Mouse (Mus musculus): Measurements from ENCODE around the gene Arpc2.

Gene Arpc2

DNA sequence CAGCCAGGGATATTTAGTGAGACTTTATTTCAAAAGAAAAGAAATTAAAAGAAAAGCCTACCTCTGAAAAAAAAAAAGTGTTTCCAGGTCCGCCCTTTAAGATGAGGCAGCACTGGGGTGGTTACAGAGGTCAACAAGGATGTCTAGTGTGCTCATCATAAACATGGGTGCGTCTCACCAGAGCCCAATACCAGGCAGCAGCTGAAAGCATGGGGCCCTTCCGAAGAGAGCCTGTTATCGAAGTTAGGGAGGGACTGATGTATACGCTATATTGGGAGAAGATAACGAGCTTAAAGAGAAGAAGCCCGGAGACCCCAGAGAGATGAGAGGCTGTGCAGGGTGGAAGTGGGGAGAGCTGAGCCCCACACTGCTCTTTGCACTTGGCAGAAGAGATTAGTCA, 3.3 kb downstream of the Arpc2 start:
- peak; percentile 38 for DNase-seq (ENCODE audit: extremely low read depth, low read depth)

GRCm38 (mm10) chr1:74239618-74240017, 3.7 kb downstream of the Arpc2 start:
- no peak for DNase-seq (ENCODE audit: extremely low read depth, low read depth)

GRCm38 (mm10) chr1:74240311-74240710, 4.4 kb downstream of the Arpc2 start:
- no peak for DNase-seq (ENCODE audit: extremely low read depth, low read depth)

DNA sequence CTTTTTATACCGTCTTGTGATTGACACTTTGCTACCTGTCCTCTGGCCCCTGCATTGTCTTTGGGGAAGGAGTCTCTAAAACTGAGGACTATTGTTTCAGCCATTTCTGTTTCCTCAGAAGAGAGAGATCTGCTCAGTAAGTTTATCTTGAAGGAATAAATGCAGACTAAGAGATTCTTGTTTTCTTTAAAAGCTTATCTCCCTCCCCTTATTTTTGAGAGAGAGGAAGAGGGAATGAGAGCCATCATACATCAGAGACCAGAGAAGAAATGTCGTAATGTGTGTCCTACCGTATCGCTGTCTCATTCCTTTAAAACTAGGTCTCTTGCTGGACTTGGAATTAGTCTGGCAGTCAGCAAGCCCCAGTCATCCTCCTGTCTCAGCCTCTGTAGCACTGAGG, 4.9 kb downstream of the Arpc2 start:
- DNase-seq (ENCODE audit: extremely low read depth, low read depth): peak; percentile 26

DNA sequence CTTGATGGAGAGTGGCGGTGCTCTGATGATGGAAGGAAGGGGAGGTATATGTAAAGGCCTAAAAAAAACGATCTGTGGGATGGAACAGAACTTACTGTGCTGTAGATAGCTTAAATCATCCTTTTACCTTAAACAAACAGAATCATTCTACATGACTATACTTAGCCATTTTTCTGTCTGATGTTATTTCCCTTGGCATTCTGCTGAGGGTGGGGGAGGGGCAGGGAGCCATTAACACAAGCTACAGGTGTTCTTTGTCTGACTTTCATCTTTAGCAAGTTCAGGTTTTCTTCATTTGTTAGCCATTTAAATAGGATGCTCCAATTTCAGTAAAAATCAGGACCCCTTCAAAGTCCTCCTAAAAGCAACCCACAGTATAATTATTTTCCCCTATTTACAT, 9.6 kb downstream of the Arpc2 start:
- DNase-seq (ENCODE audit: extremely low read depth, low read depth): no peak

GRCm38 (mm10) chr1:74248799-74249198, 12.9 kb downstream of the Arpc2 start:
- peak; percentile 81 for DNase-seq (ENCODE audit: extremely low read depth, low read depth)

GRCm38 (mm10) chr1:74249331-74249980, 13.6 kb downstream of the Arpc2 start:
- no peak for DNase-seq (ENCODE audit: extremely low read depth, low read depth)

GRCm38 (mm10) chr1:74250096-74250495, 14.2 kb downstream of the Arpc2 start:
- no peak for DNase-seq (ENCODE audit: extremely low read depth, low read depth)

DNA sequence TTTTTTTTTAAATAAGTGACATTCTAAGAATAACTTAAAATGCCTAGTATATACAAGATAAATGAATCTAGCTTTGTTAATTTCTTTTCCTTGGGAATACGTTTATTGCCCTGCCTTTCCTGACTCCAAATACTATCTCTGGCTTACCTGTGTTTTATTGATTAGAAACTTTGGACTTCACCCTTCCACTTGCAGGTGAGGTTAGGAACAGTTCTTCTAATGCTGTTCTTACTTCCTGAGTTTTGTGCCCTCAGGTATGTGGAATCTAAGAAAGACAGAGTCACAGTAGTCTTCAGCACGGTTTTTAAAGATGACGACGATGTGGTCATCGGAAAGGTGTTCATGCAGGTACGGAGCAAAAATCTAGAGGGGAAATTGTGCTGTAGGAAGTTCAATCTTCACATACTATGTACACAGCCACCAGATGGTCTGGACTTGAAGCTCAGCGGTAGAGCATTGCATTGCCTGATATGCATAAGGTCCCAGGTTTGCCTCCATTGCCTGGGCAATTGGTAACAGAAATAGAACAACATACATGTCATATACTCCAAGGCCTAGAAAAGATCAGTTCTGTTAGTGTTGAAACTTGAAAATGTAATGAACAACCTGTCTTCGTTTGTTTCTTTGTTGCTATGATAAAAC, 19.9 kb downstream of the Arpc2 start:
- no peak for DNase-seq (ENCODE audit: extremely low read depth, low read depth)

DNA sequence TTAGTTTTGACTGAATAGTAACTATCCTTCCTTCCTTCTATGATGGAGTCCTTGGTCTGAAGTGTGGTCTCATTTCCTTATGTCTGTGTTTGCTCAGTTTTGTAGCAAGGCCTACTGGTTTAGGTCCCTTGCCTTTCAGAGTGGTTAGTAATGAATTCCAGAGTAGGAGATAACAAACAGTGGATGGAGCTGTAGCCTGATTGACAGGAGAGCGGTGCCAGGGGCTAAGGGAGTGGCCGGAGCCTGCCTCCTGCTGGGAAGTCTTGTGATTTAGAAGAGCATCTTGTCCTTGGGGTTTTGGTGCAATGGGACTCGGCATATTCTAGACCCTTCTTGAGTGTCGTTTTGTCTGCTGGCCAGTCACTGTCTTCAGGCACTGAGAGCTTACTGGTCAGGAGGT, 20.9 kb downstream of the Arpc2 start:
- no peak for DNase-seq (ENCODE audit: extremely low read depth, low read depth)

DNA sequence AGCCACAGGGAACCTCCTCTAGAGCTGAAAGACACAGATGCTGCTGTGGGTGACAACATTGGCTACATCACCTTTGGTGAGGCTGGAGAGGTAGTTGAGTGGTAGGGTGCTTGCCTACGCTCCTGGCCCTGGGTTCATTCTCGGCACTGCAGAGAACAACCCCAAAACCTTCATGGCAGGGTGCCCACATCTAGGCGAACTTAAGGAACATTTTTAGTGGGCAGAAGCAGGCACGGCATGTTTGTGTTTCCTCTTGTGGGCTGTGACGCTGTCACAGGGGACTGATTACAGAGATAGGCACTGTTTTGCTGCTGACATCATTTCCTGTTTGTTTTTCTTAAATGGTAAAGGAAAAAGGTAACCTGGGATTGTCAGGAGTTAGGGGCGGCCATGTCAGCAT, 26.6 kb downstream of the Arpc2 start:
- DNase-seq (ENCODE audit: extremely low read depth, low read depth): no peak

DNA sequence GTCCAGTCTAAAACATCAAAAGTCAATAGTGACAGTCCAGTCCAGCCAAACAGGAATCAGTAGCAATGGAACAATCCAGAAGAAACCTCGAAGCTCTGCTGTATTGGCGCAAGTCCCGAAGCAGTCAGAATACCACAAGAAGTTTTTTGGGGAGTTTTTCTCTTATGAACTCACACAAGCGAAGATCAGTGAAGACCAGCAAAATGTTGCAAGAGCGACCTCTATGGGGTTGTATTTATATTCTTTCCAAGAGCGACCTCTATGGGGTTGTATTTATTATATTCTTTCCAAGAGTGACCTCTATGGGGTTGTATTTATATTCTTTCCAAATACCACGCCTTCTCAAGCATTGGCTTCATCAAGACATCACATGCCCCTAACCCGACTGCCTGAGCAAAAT, 32.9 kb downstream of the Arpc2 start:
- DNase-seq (ENCODE audit: extremely low read depth, low read depth): no peak

DNA sequence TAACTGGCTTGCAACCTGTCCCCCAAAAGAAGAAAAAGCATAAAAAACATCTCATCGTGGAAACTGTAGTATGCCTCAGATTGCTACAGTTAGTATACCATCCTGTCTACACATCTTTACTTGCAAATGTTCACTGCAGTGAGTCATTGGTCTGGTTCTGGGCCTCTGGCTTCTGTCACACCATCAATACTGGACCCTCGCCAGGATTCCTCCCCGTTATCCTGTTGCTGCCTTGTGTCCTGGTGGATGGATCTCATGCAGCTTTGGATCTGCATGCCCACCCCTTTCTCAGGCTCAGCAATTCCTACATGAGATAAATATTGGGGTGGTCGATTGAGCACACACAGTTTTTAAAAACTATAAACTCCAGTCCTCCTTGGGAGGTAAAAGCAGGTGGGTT, 35.8 kb downstream of the Arpc2 start:
- DNase-seq (ENCODE audit: extremely low read depth, low read depth): no peak

DNA sequence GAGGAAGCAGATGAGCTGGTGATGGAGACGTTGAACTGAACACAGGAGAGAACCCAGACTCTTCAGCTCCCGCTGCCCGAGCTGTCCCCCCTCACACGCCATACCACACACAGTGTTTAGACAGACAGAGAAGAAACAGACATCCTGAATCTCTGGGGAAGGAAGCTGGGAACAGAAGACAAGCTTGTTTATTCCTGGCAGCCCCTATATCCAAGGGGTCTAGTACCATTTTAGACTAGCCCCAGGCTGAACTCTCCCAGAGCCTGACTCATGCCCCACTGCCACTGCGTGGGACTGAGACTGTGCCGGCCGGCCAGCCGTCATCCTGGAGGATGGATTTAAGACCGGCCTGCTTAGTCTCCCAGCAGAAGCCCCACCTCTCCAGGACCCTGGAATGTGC, 39.1 kb downstream of the Arpc2 start:
- DNase-seq (ENCODE audit: extremely low read depth, low read depth): no peak

DNA sequence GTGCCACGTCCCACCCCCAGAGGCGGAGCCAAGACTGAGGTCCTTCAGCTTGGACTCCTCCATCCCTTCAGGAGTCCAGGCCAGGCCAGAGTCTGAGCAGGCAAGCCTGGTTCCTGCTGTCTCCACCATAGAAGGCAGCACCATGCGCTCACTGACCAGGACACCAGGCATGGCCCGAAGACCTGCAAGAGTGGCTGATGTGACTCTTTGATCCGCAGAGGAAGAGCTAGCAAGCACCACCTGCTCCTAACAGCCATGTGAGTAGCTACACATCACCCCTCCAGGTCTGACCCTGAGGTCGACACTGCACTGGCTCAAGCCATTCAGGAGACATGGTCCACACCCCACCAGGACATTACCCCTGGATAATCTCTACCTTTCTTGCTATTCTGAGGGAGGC, 41.2 kb downstream of the Arpc2 start:
- DNase-seq (ENCODE audit: extremely low read depth, low read depth): no peak

GRCm38 (mm10) chr1:74277883-74278537, 42.1 kb downstream of the Arpc2 start:
- DNase-seq (ENCODE audit: extremely low read depth, low read depth): no peak

GRCm38 (mm10) chr1:74278538-74278937, 42.7 kb downstream of the Arpc2 start, which contains the start of gene Gpbar1:
Gene Gpbar1 (plus strand): TSS chr1:74278550.
- no peak for DNase-seq (ENCODE audit: extremely low read depth, low read depth)

- DNase-seq (ENCODE audit: extremely low read depth, low read depth): no peak
Measured at GRCm38 (mm10) chr1:74278988-74279387, 43.1 kb downstream of the Arpc2 start.

DNA sequence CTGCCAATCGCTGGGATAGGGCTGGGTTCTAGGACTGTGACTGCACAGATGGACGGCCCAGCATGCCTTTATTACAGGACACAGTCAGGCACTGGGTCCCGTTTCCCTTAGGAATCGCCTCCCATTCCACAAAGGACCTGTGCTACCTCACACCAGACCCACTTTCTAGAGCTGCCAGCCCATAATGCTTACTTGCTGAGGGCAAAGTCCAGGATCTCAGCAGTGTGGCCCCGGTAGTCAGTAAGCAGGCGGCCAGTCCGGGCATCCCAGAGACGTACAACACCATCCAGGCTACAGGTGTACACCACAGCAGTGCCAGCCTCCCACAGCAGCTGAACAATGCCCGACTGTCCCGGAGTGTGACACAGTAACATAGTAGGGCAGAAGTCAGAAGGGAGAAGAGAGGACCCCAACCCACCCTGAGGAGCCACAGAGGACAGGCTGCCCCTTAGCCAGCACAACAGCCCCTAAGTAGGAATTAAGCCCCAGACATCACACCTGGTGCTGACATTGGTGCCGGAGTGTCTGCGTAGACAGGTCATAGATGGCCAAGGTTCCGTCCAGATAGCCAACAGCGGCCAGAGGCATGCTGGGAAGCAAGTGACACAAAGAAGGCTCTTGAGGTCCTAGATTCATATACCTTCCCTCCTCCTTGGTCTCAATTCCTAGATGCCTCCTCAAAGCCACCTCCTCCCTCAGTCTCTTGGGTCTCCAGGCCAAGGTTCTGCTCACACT, 44.9 kb downstream of the Arpc2 start:
- no peak for DNase-seq (ENCODE audit: extremely low read depth, low read depth)

DNA sequence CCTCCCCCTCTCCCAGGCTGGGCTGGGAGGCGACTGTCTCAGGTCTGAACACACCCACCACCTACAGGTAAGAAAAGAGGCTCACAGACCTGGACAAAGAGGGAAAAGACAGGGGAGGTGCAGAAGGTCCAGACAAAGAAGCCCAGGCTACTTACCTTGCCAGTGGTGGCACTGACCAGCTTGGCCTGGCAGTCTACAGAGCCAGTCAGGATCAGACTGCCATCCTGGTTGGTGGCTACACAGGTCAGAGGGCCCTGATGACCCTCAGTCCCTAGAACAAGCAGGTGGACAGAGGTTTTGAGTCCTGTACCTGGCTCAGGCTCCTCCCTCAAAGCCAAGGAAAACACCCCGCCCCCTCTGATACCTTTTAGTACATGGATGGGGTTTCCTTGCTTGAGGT, 45.5 kb downstream of the Arpc2 start:
- no peak for DNase-seq (ENCODE audit: extremely low read depth, low read depth)

- no peak for DNase-seq (ENCODE audit: extremely low read depth, low read depth)
Measured at GRCm38 (mm10) chr1:74281886-74282285, 46.0 kb downstream of the Arpc2 start.

Data from MEL-GATA-1-ER (cell line).